11 mouse cellular contexts compared by ENCODE assay signal in the genomic region with DNA sequence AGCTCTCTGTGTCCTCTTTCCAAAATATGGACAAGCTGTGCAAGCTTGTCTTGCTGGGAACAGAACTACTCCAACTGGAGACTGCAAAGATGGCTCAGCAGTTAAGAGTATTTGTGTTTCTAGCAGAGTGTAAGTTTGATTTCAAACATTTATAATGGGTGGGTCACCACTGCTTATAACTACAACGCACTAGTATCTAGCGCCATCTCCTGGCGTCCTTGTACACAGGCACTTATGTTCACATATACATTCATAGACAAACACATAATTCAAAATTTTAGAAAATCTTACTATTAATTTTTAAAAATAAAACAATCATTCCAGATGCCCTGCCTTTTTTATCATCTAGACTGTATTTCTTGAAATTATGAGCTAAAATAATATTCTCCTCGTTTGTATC.
DNase-seq lines count a peak whose midpoint lies in the region; ATAC-seq and TF ChIP-seq lines count a peak whose summit lies in the region.
"Had no signal": no experiment of that assay in that cellular context is flagged by ENCODE, and none has a peak within 500 bp of the region (broad histone marks: within the 10 kb centered on the region; RNA-seq: fewer than 3 reads in every experiment).

No protein-coding gene starts in this region.

- no peak overlapping the region for H3K4me2 ChIP-seq in intestine, postnatal 0 days (replicated peaks; ENCODE audit: low read depth)
- no peak overlapping the region for H3K4me2 ChIP-seq in intestine, embryonic 16.5 days (ENCODE audit: low read depth, low read length)
- H3K4me2 ChIP-seq in stomach, postnatal 0 days (replicated peaks; ENCODE audit: low read depth) = no peak overlapping the region
- H3K4me2 ChIP-seq: stomach, embryonic 15.5 days had no signal

- no peak for ATAC-seq in intestine, postnatal 0 days
- ATAC-seq in intestine, embryonic 16.5 days = no peak
- no peak for ATAC-seq in Patski
- no peak for ATAC-seq in stomach, postnatal 0 days (ENCODE audit: low FRiP score, low TSS enrichment)

- no peak for TF ChIP-seq EP300 in stomach, postnatal 0 days (optimal IDR thresholded peaks at IDR 0.05)

- CTCF ChIA-PET in Patski (lab: Charles Lee) = interaction anchor here (0.7 to 1.5 kb wide), 3 partner anchors 10 to 713 kb away, joined by 3 read pairs; no protein-coding TSS in a partner anchor

- H3K36me3 ChIP-seq in intestine, postnatal 0 days (ENCODE audit: control insufficient read depth, insufficient read depth) = no peaks in the 10 kb centered on the region
- H3K36me3 ChIP-seq in intestine, embryonic 16.5 days (ENCODE audit: control insufficient read depth, insufficient read depth, low read length) = no peaks in the 10 kb centered on the region
- H3K36me3 ChIP-seq in stomach, postnatal 0 days (ENCODE audit: control insufficient read depth, insufficient read depth, low read length) = no peaks in the 10 kb centered on the region
- H3K36me3 ChIP-seq: hindbrain, embryonic 10.5 days; stomach, embryonic 15.5 days had no signal

- POLR2A ChIA-PET in Patski (lab: Charles Lee) = no interaction called here

- intact Hi-C loops in heart, postnatal 10 days (cut with DNase I) = no loop called here

- no peaks in the 10 kb centered on the region for H3K27me3 ChIP-seq in intestine, postnatal 0 days (replicated peaks; ENCODE audit: control insufficient read depth, insufficient read depth, low read length)
- no peaks in the 10 kb centered on the region for H3K27me3 ChIP-seq in intestine, embryonic 16.5 days (replicated peaks; ENCODE audit: control insufficient read depth, insufficient read depth, low read length)
- H3K27me3 ChIP-seq in Patski = no peaks in the 10 kb centered on the region
- no peaks in the 10 kb centered on the region for H3K27me3 ChIP-seq in stomach, postnatal 0 days (ENCODE audit: control insufficient read depth, insufficient read depth, low read length)
- H3K27me3 ChIP-seq: stomach, embryonic 15.5 days had no signal

- no peak overlapping the region for H3K27ac ChIP-seq in intestine, postnatal 0 days (ENCODE audit: low read depth, low read length)
- H3K27ac ChIP-seq in intestine, embryonic 16.5 days (ENCODE audit: low read length) = no peak overlapping the region
- no peak overlapping the region for H3K27ac ChIP-seq in stomach, postnatal 0 days (replicated peaks)
- H3K27ac ChIP-seq: hindbrain, embryonic 10.5 days; stomach, embryonic 15.5 days had no signal

- no peaks in the 10 kb centered on the region for H3K9me3 ChIP-seq in intestine, postnatal 0 days (ENCODE audit: control insufficient read depth)
- H3K9me3 ChIP-seq in intestine, embryonic 16.5 days (ENCODE audit: control insufficient read depth, low read length) = no peaks in the 10 kb centered on the region
- no peaks in the 10 kb centered on the region for H3K9me3 ChIP-seq in stomach, postnatal 0 days (ENCODE audit: control insufficient read depth, low read length)
- H3K9me3 ChIP-seq: hindbrain, embryonic 10.5 days; stomach, embryonic 15.5 days had no signal

- DNase-seq in testis, postnatal 10 days (ENCODE audit: low spot score) = peak; percentile 41
- no peak for DNase-seq in testis, postnatal 14 days (ENCODE audit: low spot score)
- no peak for DNase-seq in Patski (ENCODE audit: low read depth, low spot score)
- no peak for DNase-seq in stomach, postnatal 0 days (ENCODE audit: low spot score)
- DNase-seq in heart, postnatal 10 days = no peak
- DNase-seq: cerebellum, adult 11 months; right cerebral cortex, adult 18-20 months had no signal

- 76% methylated on average over 4 of the region's 4 CpGs for WGBS in intestine, postnatal 0 days
- 81% methylated on average over 4 of the region's 4 CpGs for WGBS in intestine, embryonic 16.5 days
- 84% methylated on average over 4 of the region's 4 CpGs for WGBS in stomach, postnatal 0 days

- no peaks in the 10 kb centered on the region for H3K4me1 ChIP-seq in intestine, postnatal 0 days (replicated peaks; ENCODE audit: control insufficient read depth, insufficient read depth, low read length)
- no peaks in the 10 kb centered on the region for H3K4me1 ChIP-seq in intestine, embryonic 16.5 days (ENCODE audit: control insufficient read depth, insufficient read depth, low read length)
- no peaks in the 10 kb centered on the region for H3K4me1 ChIP-seq in stomach, postnatal 0 days (replicated peaks; ENCODE audit: control insufficient read depth, insufficient read depth)
- H3K4me1 ChIP-seq: hindbrain, embryonic 10.5 days; stomach, embryonic 15.5 days had no signal

- H3K9ac ChIP-seq in intestine, postnatal 0 days (ENCODE audit: low read depth, low read length) = no peak overlapping the region
- no peak overlapping the region for H3K9ac ChIP-seq in intestine, embryonic 16.5 days (ENCODE audit: low read depth, low read length)
- H3K9ac ChIP-seq in stomach, postnatal 0 days (ENCODE audit: low read length) = no peak overlapping the region
- H3K9ac ChIP-seq: stomach, embryonic 15.5 days had no signal

- no peak overlapping the region for H3K4me3 ChIP-seq in intestine, postnatal 0 days (ENCODE audit: low read depth, low read length)
- H3K4me3 ChIP-seq in intestine, embryonic 16.5 days (ENCODE audit: low read length) = no peak overlapping the region
- H3K4me3 ChIP-seq in stomach, postnatal 0 days (ENCODE audit: low read depth, low read length) = no peak overlapping the region
- H3K4me3 ChIP-seq: hindbrain, embryonic 10.5 days; stomach, embryonic 15.5 days had no signal

- peak; percentile 49 for TF ChIP-seq CTCF in intestine, postnatal 0 days (IDR thresholded peaks at IDR 0.05; ENCODE audit: low read depth)
- TF ChIP-seq CTCF in Patski (IDR thresholded peaks at IDR 0.05) = peak; percentile 51
- TF ChIP-seq CTCF in stomach, postnatal 0 days (IDR thresholded peaks at IDR 0.05; ENCODE audit: low read depth) = peak; percentile 52

- in situ Hi-C loops in Patski (cut with MboI; ENCODE audit: low pct_unique_long_range_greater_than_20kb) = no loop called here
